Mouse (Mus musculus): ENCODE results near the gene Clec3a. TPM values are rescaled to one million over a fixed set of nuclear protein-coding genes. Genes with fewer than 3 reads are reported as not detected.

The Clec3a gene
- polyA plus RNA-seq, 1 experiment from 2014 or later, result not detected

DNA sequence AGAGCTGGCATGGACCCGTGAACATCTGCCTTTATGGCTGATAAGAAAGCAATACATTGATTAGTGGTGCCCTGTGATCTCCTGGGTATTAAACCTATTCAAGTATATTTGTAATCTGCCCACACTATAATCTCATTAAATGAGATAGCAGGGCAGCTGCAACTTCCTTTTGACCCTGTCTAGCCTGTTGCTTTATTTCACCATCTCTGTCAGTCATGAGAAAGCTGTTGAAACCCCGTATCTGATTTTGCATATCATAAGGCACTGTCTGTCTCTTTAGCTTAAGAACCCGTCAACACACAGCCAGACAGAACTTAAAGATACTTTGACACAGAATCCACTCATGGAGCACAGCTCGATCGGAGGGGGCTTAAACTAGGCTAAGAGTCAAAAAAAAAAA is 600 bp downstream of the Clec3a start:
- ATAC-seq (no peak), DNase-seq (ENCODE audit: low read depth, low spot score) (no peak)
- in situ Hi-C loops (cut with MboI; ENCODE audit: low pct_unique_long_range_greater_than_20kb), result no loop called here
- peaks cover 55% of the 10 kb centered on the region for H3K27me3 ChIP-seq
- ChIA-PET POLR2A (no interaction called here), CTCF (no interaction called here)
- no peak for TF ChIP-seq CTCF (IDR thresholded peaks at IDR 0.05)

GRCm38 (mm10) chr8:114418904-114419303 is 1.0 kb downstream of the Clec3a start:
- TF ChIP-seq CTCF (IDR thresholded peaks at IDR 0.05), result no peak
- DNase-seq (ENCODE audit: low read depth, low spot score), result no peak
- ChIA-PET POLR2A (no interaction called here), CTCF (no interaction called here)
- in situ Hi-C loops (cut with MboI; ENCODE audit: low pct_unique_long_range_greater_than_20kb), result no loop called here
- no peak for ATAC-seq
- peaks cover 51% of the 10 kb centered on the region for H3K27me3 ChIP-seq

DNA sequence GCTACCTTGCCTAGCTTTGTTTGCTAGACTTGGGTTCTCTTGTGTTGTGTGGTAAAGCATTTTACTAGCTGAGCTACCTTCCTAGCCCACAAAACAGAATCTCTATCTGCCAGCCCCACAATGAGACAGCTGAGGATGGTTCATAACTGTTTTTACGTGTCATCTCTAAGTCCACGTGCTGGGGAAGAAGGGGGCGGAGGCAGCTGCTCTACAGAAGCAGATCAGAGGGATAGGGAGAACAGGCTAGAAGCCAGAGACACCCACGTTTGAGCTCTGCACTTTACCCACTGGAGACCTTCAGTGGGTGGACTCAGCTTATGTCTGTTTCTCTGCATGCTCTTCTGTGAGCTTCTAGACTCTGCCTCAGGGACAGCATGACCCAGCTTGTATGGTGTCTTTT is 3.7 kb downstream of the Clec3a start:
- DNase-seq (ENCODE audit: low read depth, low spot score), result no peak
- no peak for TF ChIP-seq CTCF (IDR thresholded peaks at IDR 0.05)
- peaks cover 50% of the 10 kb centered on the region for H3K27me3 ChIP-seq
- in situ Hi-C loops (cut with MboI; ENCODE audit: low pct_unique_long_range_greater_than_20kb), result no loop called here
- ATAC-seq, result no peak
- ChIA-PET POLR2A (no interaction called here), CTCF (interaction anchor here (2.7 kb wide), 1 partner anchor 17 kb away, joined by 7 read pairs; no protein-coding TSS in a partner anchor)

GRCm38 (mm10) chr8:114438236-114438635 is 20.4 kb downstream of the Clec3a start:
- ChIA-PET POLR2A (no interaction called here), CTCF (interaction anchor here (0.6 to 4.4 kb wide), 10 partner anchors 10 to 773 kb away, joined by 3 to 30 read pairs (median 4); no protein-coding TSS in a partner anchor)
- ATAC-seq (no peak), DNase-seq (ENCODE audit: low read depth, low spot score) (no peak)
- TF ChIP-seq CTCF (IDR thresholded peaks at IDR 0.05), result peak; percentile 95
- in situ Hi-C loops (cut with MboI; ENCODE audit: low pct_unique_long_range_greater_than_20kb), result loop anchor here (5.0 kb wide), 2 partner anchors 361 to 776 kb away; no protein-coding TSS in a partner anchor
- H3K27me3 ChIP-seq, result no peaks in the 10 kb centered on the region

DNA sequence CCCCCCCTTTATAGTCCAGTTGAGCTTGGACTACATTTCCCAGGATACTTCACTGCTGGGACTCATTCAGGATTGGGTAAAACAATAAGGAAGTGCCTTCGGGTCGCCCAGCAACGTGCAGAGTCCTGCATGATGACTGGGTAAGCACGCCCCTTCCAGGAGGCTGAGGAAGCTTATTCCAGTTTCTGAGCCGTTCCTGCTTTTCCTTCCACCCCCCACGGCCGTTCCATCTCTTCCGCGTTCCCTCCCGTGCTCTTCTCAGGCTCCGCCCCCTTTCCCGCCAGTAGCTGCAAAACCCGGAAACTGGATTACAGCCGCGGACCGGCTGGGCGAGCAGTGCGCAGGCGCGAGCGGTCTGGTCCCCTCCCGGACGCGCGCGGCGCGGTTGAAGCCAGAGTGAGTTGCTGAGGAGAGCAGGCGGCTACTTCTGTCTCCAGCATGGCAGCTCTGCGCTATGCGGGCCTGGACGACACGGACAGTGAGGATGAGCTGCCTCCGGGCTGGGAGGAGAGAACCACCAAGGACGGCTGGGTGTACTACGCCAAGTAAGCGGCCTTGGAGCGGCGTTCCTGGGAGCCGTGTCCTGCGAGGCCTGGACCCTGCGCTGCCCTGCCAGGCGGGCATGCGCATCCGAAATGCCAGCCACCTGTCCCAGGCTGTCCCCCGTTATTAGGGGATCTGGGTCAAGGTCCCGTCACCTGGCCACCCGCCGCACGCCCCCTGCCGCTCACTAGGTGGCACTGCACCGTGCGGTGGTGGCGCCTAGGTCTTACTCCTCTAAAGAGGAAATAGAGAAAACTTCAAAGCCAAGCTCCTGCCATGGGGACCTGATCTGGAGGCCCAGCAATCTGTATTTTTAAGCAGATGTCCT is 21.7 kb downstream of the Clec3a start, which contains the start of gene Wwox:
Gene Wwox (plus strand): TSS at position 322 of the 871 bp plus-strand sequence.
- in situ Hi-C loops (cut with MboI; ENCODE audit: low pct_unique_long_range_greater_than_20kb), result loop anchor here (5.0 kb wide), 2 partner anchors 362 to 777 kb away; no protein-coding TSS in a partner anchor

DNA sequence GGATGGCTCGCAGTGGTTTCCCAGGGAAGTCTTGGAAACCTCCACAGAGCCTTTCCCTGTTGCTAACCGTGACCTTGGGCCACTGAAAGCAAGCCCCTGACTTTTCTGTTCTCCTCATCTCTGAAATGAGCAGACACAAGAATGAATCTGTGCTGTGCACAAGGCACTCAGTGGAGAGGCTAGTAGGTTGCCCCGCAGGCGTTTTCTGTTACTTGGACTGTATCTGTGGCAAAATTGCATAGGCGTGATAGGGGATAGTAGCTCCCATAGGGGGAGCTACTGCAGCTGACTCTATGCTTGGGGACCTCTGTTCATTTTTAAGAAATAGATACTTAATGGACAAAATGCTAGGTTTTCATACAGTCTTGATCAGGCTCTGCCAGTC is 22.3 kb downstream of the Clec3a start:
- in situ Hi-C loops (cut with MboI; ENCODE audit: low pct_unique_long_range_greater_than_20kb), result no loop called here

More for the DNA sequence above, 21.7 kb downstream of the Clec3a start, which contains the start of gene Wwox:
- DNase-seq (ENCODE audit: low read depth, low spot score) (peak; percentile 97), ATAC-seq (peak; percentile 97)
- TF ChIP-seq CTCF (IDR thresholded peaks at IDR 0.05), result peak; percentile 99
- CTCF ChIA-PET, result interaction anchor here (0.7 to 4.4 kb wide), 5 partner anchors 12 to 368 kb away, joined by 3 to 30 read pairs (median 5); no protein-coding TSS in a partner anchor
- no peaks in the 10 kb centered on the region for H3K27me3 ChIP-seq
- POLR2A ChIA-PET, result interaction anchor here (0.5 kb wide), 1 partner anchor 306 kb away, joined by 3 read pairs; no protein-coding TSS in a partner anchor

DNA sequence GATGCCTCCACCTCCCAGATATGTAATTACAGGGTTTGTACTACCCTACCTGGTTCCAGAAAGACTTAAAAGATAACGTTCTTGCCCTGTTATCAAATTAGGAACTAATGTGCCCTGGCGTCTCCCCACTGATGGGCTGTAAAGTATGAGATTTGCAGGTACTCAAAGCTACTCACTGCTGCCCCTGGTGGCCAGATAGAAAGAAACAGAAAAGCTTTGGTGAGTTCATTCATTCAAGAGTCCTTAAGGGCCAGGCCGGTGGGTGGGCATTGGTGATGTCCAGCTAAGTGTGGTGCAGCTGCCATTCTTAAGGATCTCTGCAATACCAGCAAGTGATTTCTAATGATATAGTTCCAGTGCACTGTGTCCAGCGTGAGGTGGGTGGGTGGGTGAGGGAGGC is 23.7 kb downstream of the Clec3a start:
- H3K27me3 ChIP-seq, result no peaks in the 10 kb centered on the region
- in situ Hi-C loops (cut with MboI; ENCODE audit: low pct_unique_long_range_greater_than_20kb), result no loop called here
- POLR2A ChIA-PET, result no interaction called here
- no peak for TF ChIP-seq CTCF (IDR thresholded peaks at IDR 0.05)
- no peak for DNase-seq (ENCODE audit: low read depth, low spot score)
- no peak for ATAC-seq
- CTCF ChIA-PET, result interaction anchor here (4.4 kb wide), 1 partner anchor 10 kb away, joined by 30 read pairs; no protein-coding TSS in a partner anchor

More for the DNA sequence above, 22.3 kb downstream of the Clec3a start:
- H3K27me3 ChIP-seq, result no peaks in the 10 kb centered on the region
- peak; percentile 20 for DNase-seq (ENCODE audit: low read depth, low spot score)
- POLR2A ChIA-PET, result no interaction called here
- ATAC-seq, result no peak
- CTCF ChIA-PET, result interaction anchor here (0.7 to 4.4 kb wide), 5 partner anchors 11 to 369 kb away, joined by 3 to 30 read pairs (median 3); no protein-coding TSS in a partner anchor
- TF ChIP-seq CTCF (IDR thresholded peaks at IDR 0.05), result no peak

DNA sequence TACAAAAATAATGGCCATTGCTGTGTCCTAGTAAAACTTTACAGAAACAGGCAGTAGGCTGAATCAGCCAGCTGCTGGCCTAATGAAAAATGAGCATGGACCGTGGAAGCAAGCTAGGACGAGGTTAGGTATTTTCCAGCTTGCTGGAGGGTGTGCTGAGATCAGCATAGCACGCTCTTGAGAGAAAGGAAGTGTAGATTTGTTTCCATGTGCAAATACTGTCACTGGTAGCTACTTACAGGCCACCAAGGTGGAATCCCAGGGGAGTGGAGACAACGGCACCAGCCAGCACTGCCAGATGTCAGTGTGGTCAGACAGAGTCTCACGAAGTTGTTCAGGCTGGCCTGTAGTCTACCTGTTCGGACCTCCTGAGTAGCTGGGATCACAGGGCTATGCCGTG is 29.0 kb downstream of the Clec3a start:
- in situ Hi-C loops (cut with MboI; ENCODE audit: low pct_unique_long_range_greater_than_20kb), result no loop called here
- no peak for DNase-seq (ENCODE audit: low read depth, low spot score)
- no peak for TF ChIP-seq CTCF (IDR thresholded peaks at IDR 0.05)
- ChIA-PET POLR2A (no interaction called here), CTCF (no interaction called here)
- no peak for ATAC-seq
- no peaks in the 10 kb centered on the region for H3K27me3 ChIP-seq

GRCm38 (mm10) chr8:114452278-114452677 is 34.4 kb downstream of the Clec3a start:
- ATAC-seq, result no peak
- ChIA-PET CTCF (interaction anchor here (1.1 to 4.4 kb wide), 4 partner anchors 8 to 31 kb away, joined by 4 to 30 read pairs (median 5); partner anchors contain the start of gene Wwox), POLR2A (interaction anchor here (0.6 kb wide), 1 partner anchor 754 kb away, joined by 3 read pairs; no protein-coding TSS in a partner anchor)
- DNase-seq (ENCODE audit: low read depth, low spot score), result no peak
- no peak for TF ChIP-seq CTCF (IDR thresholded peaks at IDR 0.05)
- H3K27me3 ChIP-seq, result no peaks in the 10 kb centered on the region
- in situ Hi-C loops (cut with MboI; ENCODE audit: low pct_unique_long_range_greater_than_20kb), result loop anchor here (10.0 kb wide), 1 partner anchor 1263 kb away; no protein-coding TSS in a partner anchor

- peak; percentile 51 for ATAC-seq
- DNase-seq (ENCODE audit: low read depth, low spot score), result peak; percentile 25
- in situ Hi-C loops (cut with MboI; ENCODE audit: low pct_unique_long_range_greater_than_20kb), result loop anchor here (10.0 kb wide), 1 partner anchor 1262 kb away; no protein-coding TSS in a partner anchor
- H3K27me3 ChIP-seq, result no peaks in the 10 kb centered on the region
- TF ChIP-seq CTCF (IDR thresholded peaks at IDR 0.05), result peak; percentile 79
- CTCF ChIA-PET, result interaction anchor here (1.1 to 4.4 kb wide), 4 partner anchors 9 to 31 kb away, joined by 4 to 30 read pairs (median 5); partner anchors contain the start of gene Wwox
- POLR2A ChIA-PET, result interaction anchor here (0.6 kb wide), 1 partner anchor 754 kb away, joined by 3 read pairs; no protein-coding TSS in a partner anchor
Measured at GRCm38 (mm10) chr8:114452781-114453221, 34.9 kb downstream of the Clec3a start.

Data from Patski (cell line).